Mouse (Mus musculus): ENCODE measurements around the gene Krtap1-5. TPM values are rescaled to one million over a fixed set of nuclear protein-coding genes. Genes with fewer than 3 reads are reported as not detected.

Gene Krtap1-5
- polyA plus RNA-seq, 1 experiment from 2014 or later: not detected

Other genes with a start within 250 kb of the Krtap1-5 start
- gene Krt26, start 243.1 kb downstream of the Krtap1-5 start, polyA plus RNA-seq (2014; fragmentation: Nextera tagmentation; extraction: Ambion mirVana): not detected in 2 replicates
- gene Krt27, start 229.9 kb downstream of the Krtap1-5 start, polyA plus RNA-seq (2014; fragmentation: Nextera tagmentation; extraction: Ambion mirVana): not detected in 2 replicates
- 0.20 TPM in 1 of 2 replicates, not detected in the other for gene Krt28, start 206.1 kb downstream of the Krtap1-5 start, polyA plus RNA-seq (2014; fragmentation: Nextera tagmentation; extraction: Ambion mirVana)
- 15.7 and 18.4 TPM in 2 replicates for gene Krt10, start 191.7 kb downstream of the Krtap1-5 start, polyA plus RNA-seq (2014; fragmentation: Nextera tagmentation; extraction: Ambion mirVana)
- gene Krt12, start 158.8 kb downstream of the Krtap1-5 start, polyA plus RNA-seq (2014; fragmentation: Nextera tagmentation; extraction: Ambion mirVana): not detected in 2 replicates
- 0.67 and 0.70 TPM in 2 replicates for gene Krt20, start 142.9 kb downstream of the Krtap1-5 start, polyA plus RNA-seq (2014; fragmentation: Nextera tagmentation; extraction: Ambion mirVana)
- gene Krt23, start 87.9 kb downstream of the Krtap1-5 start, polyA plus RNA-seq (2014; fragmentation: Nextera tagmentation; extraction: Ambion mirVana): 0.38 TPM in 1 of 2 replicates, not detected in the other
- not detected in 2 replicates for gene Krt39, start 59.7 kb downstream of the Krtap1-5 start, polyA plus RNA-seq (2014; fragmentation: Nextera tagmentation; extraction: Ambion mirVana)
- gene Krt40, start 37.9 kb downstream of the Krtap1-5 start, polyA plus RNA-seq (2014; fragmentation: Nextera tagmentation; extraction: Ambion mirVana): not detected in 2 replicates
- gene Krtap3-3, start 30.2 kb downstream of the Krtap1-5 start, polyA plus RNA-seq (2014; fragmentation: Nextera tagmentation; extraction: Ambion mirVana): not detected in 2 replicates
- gene Krtap3-2, start 24.2 kb downstream of the Krtap1-5 start, polyA plus RNA-seq (2014; fragmentation: Nextera tagmentation; extraction: Ambion mirVana): not detected in 2 replicates
- gene Gm11939, start 21.6 kb downstream of the Krtap1-5 start, polyA plus RNA-seq (2014; fragmentation: Nextera tagmentation; extraction: Ambion mirVana): not detected in 2 replicates
- not detected in 2 replicates for gene Krtap3-1, start 14.4 kb downstream of the Krtap1-5 start, polyA plus RNA-seq (2014; fragmentation: Nextera tagmentation; extraction: Ambion mirVana)
- not detected in 2 replicates for gene Krtap1-4, start 2.6 kb upstream of the Krtap1-5 start, polyA plus RNA-seq (2014; fragmentation: Nextera tagmentation; extraction: Ambion mirVana)
- gene Krtap1-3, start 10.3 kb upstream of the Krtap1-5 start, polyA plus RNA-seq (2014; fragmentation: Nextera tagmentation; extraction: Ambion mirVana): not detected in 2 replicates
- gene Krtap9-3, start 17.1 kb upstream of the Krtap1-5 start, polyA plus RNA-seq (2014; fragmentation: Nextera tagmentation; extraction: Ambion mirVana): not detected in 2 replicates
- not detected in 2 replicates for gene Gm11938, start 22.3 kb upstream of the Krtap1-5 start, polyA plus RNA-seq (2014; fragmentation: Nextera tagmentation; extraction: Ambion mirVana)
- not detected in 2 replicates for gene Gm11937, start 29.2 kb upstream of the Krtap1-5 start, polyA plus RNA-seq (2014; fragmentation: Nextera tagmentation; extraction: Ambion mirVana)
- gene Krtap2-4, start 33.8 kb upstream of the Krtap1-5 start, polyA plus RNA-seq (2014; fragmentation: Nextera tagmentation; extraction: Ambion mirVana): not detected in 2 replicates
- not detected in 2 replicates for gene Gm11562, start 39.4 kb upstream of the Krtap1-5 start, polyA plus RNA-seq (2014; fragmentation: Nextera tagmentation; extraction: Ambion mirVana)
- not detected in 2 replicates for gene Krtap4-1, start 47.2 kb upstream of the Krtap1-5 start, polyA plus RNA-seq (2014; fragmentation: Nextera tagmentation; extraction: Ambion mirVana)
- not detected in 2 replicates for gene Krtap4-2, start 54.1 kb upstream of the Krtap1-5 start, polyA plus RNA-seq (2014; fragmentation: Nextera tagmentation; extraction: Ambion mirVana)
- not detected in 2 replicates for gene Krtap4-7, start 63.1 kb upstream of the Krtap1-5 start, polyA plus RNA-seq (2014; fragmentation: Nextera tagmentation; extraction: Ambion mirVana)
- not detected in 2 replicates for gene Gm11555, start 69.2 kb upstream of the Krtap1-5 start, polyA plus RNA-seq (2014; fragmentation: Nextera tagmentation; extraction: Ambion mirVana)
- not detected in 2 replicates for gene Gm11563, start 77.9 kb upstream of the Krtap1-5 start, polyA plus RNA-seq (2014; fragmentation: Nextera tagmentation; extraction: Ambion mirVana)
- not detected in 2 replicates for gene Krtap4-6, start 84.9 kb upstream of the Krtap1-5 start, polyA plus RNA-seq (2014; fragmentation: Nextera tagmentation; extraction: Ambion mirVana)
- gene Gm14190, start 109.7 kb upstream of the Krtap1-5 start, polyA plus RNA-seq (2014; fragmentation: Nextera tagmentation; extraction: Ambion mirVana): not detected in 2 replicates
- not detected in 2 replicates for gene Gm14180, start 153.3 kb upstream of the Krtap1-5 start, polyA plus RNA-seq (2014; fragmentation: Nextera tagmentation; extraction: Ambion mirVana)
- gene Gm11595, start 191.9 kb upstream of the Krtap1-5 start, polyA plus RNA-seq (2014; fragmentation: Nextera tagmentation; extraction: Ambion mirVana): not detected in 2 replicates
- gene Krtap4-8, start 199.7 kb upstream of the Krtap1-5 start, polyA plus RNA-seq (2014; fragmentation: Nextera tagmentation; extraction: Ambion mirVana): not detected in 2 replicates
- not detected in 2 replicates for gene Krtap4-9, start 204.2 kb upstream of the Krtap1-5 start, polyA plus RNA-seq (2014; fragmentation: Nextera tagmentation; extraction: Ambion mirVana)
- gene Gm11596, start 212.5 kb upstream of the Krtap1-5 start, polyA plus RNA-seq (2014; fragmentation: Nextera tagmentation; extraction: Ambion mirVana): not detected in 2 replicates
- gene Gm11569, start 217.9 kb upstream of the Krtap1-5 start, polyA plus RNA-seq (2014; fragmentation: Nextera tagmentation; extraction: Ambion mirVana): not detected in 2 replicates
- gene Gm11554, start 223.4 kb upstream of the Krtap1-5 start, polyA plus RNA-seq (2014; fragmentation: Nextera tagmentation; extraction: Ambion mirVana): not detected in 2 replicates
- not detected in 2 replicates for gene Krtap4-13, start 228.9 kb upstream of the Krtap1-5 start, polyA plus RNA-seq (2014; fragmentation: Nextera tagmentation; extraction: Ambion mirVana)
- not detected in 2 replicates for gene Gm11564, start 234.7 kb upstream of the Krtap1-5 start, polyA plus RNA-seq (2014; fragmentation: Nextera tagmentation; extraction: Ambion mirVana)